Mouse (Mus musculus) liver, adult 2 months (tissue): ENCODE results near the gene Grik5.

Experiments used
- CTCF ChIP-seq: fragments of 200-500 bp; IDR thresholded peaks from 2 replicates; pipeline ENCODE4 v1.5.1; 2011; ENCODE audit warnings: low read depth, low read length, control low read depth
- POLR2A ChIP-seq: fragments of 200-500 bp; IDR thresholded peaks from 2 replicates; pipeline ENCODE4 v1.6.1; 2011; ENCODE audit warnings: low read length, control low read depth; ENCODE audit not compliant: insufficient read depth; ENCODE audit errors: extremely low read depth

GRCm38 (mm10) chr7:25073924-25074323, 1.8 kb upstream of the Grik5 start:
- TF ChIP-seq CTCF (no peak), POLR2A (no peak)
